Mouse (Mus musculus) testis, adult 2 months (tissue): ENCODE measurements around the gene Vps13a. TPM values are rescaled to one million over a fixed set of nuclear protein-coding genes. Genes with fewer than 3 reads are reported as not detected.

Experiments used
- H3K27ac ChIP-seq: fragments of 200-500 bp; 2 replicates; pipeline ENCODE4 v1.5.1; 2012; ENCODE audit warnings: low read depth, low read length; ENCODE audit not compliant: control insufficient read depth, insufficient read depth
- H3K27me3 ChIP-seq: fragments of 200-500 bp; 2 replicates; pipeline ENCODE4 v1.6.1; 2012; ENCODE audit warnings: mild to moderate bottlenecking, low read length, moderate library complexity; ENCODE audit not compliant: control insufficient read depth, insufficient read depth
- H3K36me3 ChIP-seq: fragments of 200-500 bp; 2 replicates; pipeline ENCODE4 v1.6.1; 2012; ENCODE audit warnings: mild to moderate bottlenecking, low read length; ENCODE audit not compliant: control insufficient read depth, insufficient read depth
- H3K4me1 ChIP-seq: fragments of 200-500 bp; 2 replicates; pipeline ENCODE4 v1.6.1; 2012; ENCODE audit warnings: low read length; ENCODE audit not compliant: control insufficient read depth, insufficient read depth
- H3K4me3 ChIP-seq: fragments of 200-500 bp; 2 replicates; pipeline ENCODE4 v1.5.1; 2012; ENCODE audit warnings: low read depth, mild to moderate bottlenecking, low read length, moderate library complexity, mixed read lengths; ENCODE audit not compliant: control insufficient read depth
- CTCF ChIP-seq: fragments of 200-500 bp; IDR thresholded peaks from 2 replicates; pipeline ENCODE4 v1.5.1; 2012; ENCODE audit warnings: low read depth, mild to moderate bottlenecking, inconsistent platforms, low read length, moderate library complexity; ENCODE audit not compliant: control insufficient read depth, insufficient read depth, insufficient replicate concordance
- POLR2A ChIP-seq: fragments of 200-500 bp; IDR thresholded peaks from 2 replicates; pipeline ENCODE4 v1.6.1; 2012; ENCODE audit warnings: low read depth, mild to moderate bottlenecking, inconsistent platforms, low read length, moderate library complexity; ENCODE audit not compliant: control insufficient read depth
- polyA plus RNA-seq: library from polyadenylated mRNA; depleted of rRNA; stranded (reverse); fragments of >200 nt; gene quantifications from 2 replicates; pipeline ENCODE4 v1.2.3, GENCODE M21; 2012

The Vps13a gene
- polyA plus RNA-seq, 1 experiment: 23.4 TPM

DNA sequence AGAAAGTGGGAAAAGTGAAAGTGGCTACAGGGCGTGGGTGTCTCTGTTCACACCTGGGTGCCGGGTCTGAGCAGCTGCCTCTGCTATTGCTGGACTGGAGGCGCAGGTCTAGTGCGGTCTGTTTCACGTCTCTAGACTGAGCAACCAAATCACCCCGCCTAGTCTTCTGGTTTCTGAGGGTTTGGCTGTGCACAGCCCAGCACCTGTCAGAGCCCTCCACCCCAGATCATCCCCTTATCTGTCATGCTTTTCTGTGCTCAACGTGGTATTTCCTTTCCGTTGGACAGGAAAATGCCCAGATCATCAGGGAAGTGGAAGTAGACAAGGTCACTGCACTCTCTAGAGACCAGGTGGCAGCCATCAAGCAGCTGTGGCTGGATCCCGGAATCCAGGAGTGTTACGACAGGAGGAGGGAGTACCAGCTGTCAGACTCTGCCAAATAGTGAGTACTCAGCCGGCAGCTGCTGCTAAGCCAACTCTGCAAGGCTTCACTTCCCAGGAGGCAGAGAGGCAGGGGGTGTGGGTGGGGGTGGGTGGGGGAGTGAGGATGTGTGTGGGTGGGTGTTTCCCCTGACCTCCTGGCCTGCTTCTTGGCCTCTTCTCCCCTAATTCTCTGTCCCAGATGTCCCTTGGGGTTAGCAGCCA is 182.0 kb downstream of the Vps13a start:
- H3K4me3 ChIP-seq: no peak overlapping the region
- TF ChIP-seq CTCF (no peak), POLR2A (no peak)
- no peaks in the 10 kb centered on the region for H3K27me3 ChIP-seq
- H3K27ac ChIP-seq: no peak overlapping the region
- peaks cover 2% of the 10 kb centered on the region; the same call in 1 of the 2 replicates for H3K4me1 ChIP-seq
- no peaks in the 10 kb centered on the region for H3K36me3 ChIP-seq

DNA sequence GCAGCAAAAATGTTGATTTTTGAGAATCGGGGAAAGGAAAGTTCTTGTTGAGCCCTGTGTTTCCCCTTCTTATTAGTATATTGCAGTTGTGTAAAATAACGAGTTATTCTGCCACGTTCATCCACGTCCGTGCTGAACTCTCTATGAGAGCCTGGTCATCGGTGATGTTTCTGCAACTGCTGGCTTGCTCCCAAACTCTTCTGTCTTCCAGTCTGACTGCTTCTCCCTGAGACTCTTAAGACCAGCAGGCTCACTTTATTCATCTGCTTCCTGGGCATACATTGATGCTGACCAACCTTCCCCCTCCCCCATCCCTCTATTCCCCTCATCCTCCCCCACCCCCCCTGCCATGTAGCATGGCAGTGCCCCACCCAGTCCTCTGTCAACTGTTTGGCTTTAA is 183.5 kb downstream of the Vps13a start:
- Histone ChIP-seq H3K4me3 (no peak overlapping the region), H3K36me3 (no peaks in the 10 kb centered on the region), H3K27me3 (no peaks in the 10 kb centered on the region), H3K4me1 (peaks cover 2% of the 10 kb centered on the region; the same call in 1 of the 2 replicates), H3K27ac (no peak overlapping the region)
- TF ChIP-seq CTCF (no peak), POLR2A (no peak)

DNA sequence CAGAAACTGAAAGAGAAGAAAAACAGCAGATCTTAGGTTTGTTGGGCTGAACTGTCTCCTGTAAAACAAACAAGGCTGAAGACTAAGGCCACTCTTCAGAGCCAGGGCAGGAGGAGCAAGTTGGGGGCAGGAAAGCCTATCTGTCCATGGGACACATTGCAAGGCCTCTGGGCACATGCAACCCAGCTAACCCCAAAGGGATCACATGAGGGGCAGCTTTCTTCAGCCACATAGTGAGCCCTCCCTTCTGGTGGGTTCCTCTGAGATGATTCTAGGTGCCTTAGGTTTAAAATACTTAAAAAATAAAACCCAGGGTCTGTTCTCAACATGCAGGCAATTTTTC is 186.8 kb downstream of the Vps13a start:
- H3K27me3 ChIP-seq: no peaks in the 10 kb centered on the region
- H3K27ac ChIP-seq: no peak overlapping the region
- H3K4me3 ChIP-seq: no peak overlapping the region
- H3K4me1 ChIP-seq: peaks cover 2% of the 10 kb centered on the region; the same call in 1 of the 2 replicates
- TF ChIP-seq POLR2A (no peak), CTCF (no peak)
- no peaks in the 10 kb centered on the region for H3K36me3 ChIP-seq

DNA sequence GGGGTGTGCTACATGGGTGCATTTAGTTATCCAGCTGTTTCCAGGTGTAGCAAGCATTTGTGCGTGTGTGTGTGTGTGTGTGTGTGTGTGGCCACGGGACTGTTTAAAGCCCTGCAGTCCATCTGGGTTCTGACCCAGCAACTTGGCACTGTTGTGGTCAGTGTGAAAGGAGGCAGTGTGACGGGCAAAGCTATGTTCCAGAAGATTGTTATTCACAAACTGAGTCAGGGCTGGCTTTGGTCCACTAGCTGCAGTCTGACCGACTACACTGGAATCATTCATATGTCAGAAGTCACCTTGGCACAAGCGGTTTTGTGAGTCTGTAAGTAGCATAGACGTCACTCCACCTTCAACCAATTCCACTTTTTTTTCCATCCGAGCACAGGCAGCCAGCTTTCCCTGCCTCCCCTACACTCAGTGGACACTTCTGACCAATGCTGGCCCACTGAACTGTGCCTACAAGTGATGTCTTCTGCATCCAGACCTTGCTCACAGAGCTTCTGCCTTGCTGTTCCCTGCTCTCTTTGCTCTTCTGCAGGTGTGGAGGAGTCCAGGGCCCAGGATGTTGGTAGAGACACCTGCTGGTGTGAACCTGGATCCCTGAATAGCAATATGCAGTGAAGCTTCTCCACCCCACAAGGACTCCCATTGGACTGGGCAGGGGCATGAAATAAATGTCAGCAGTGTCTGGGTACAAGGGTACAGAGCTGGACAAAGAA is 187.3 kb downstream of the Vps13a start:
- H3K27ac ChIP-seq: no peak overlapping the region
- no peaks in the 10 kb centered on the region for H3K27me3 ChIP-seq

DNA sequence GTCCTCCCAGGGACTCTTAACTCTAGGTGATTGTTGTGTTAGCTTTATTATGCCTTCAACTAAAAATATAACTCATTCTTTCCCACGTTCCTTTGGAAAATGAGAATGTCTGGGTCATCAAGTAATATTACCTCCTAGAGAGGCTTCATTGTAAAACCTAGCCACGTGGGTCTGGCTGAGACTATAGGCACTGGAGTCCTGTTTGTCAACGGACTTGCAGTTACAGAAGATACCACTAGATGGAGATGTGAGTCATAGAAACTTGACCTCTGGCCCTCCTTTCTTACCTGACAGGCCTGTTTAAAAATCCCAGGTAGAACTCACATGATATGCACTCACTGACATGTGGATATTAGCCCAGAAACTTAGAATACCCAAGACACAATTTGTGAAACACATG is 195.4 kb downstream of the Vps13a start:
- no peak for TF ChIP-seq CTCF
- TF ChIP-seq POLR2A: no peak
- no peaks in the 10 kb centered on the region for H3K36me3 ChIP-seq
- H3K4me3 ChIP-seq: no peak overlapping the region
- no peaks in the 10 kb centered on the region for H3K27me3 ChIP-seq
- H3K4me1 ChIP-seq: no peaks in the 10 kb centered on the region
- H3K27ac ChIP-seq: no peak overlapping the region

More for the DNA sequence above, 187.3 kb downstream of the Vps13a start:
- Histone ChIP-seq H3K36me3 (no peaks in the 10 kb centered on the region), H3K4me3 (no peak overlapping the region), H3K4me1 (no peaks in the 10 kb centered on the region)
- TF ChIP-seq CTCF (no peak), POLR2A (no peak)

DNA sequence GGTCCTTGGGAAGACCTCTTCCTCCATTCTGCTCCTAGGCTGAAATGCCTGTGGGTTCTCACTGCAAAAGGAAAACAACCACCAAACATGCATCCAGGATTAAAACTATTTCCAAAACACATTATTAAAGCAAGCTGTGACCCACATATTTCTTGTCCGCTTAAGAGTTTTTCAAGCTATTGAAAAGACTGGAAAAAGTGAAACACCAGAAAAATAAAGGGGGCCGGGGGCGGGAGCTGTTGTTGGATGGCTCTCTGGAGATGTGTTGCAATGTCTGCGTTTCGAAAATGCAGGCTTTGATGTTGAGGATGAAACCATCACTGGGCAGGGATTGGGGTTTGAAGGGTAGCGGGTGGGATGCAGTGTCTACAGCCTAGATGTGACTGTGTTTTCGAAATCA is 196.2 kb downstream of the Vps13a start:
- Histone ChIP-seq H3K4me1 (no peaks in the 10 kb centered on the region), H3K27ac (no peak overlapping the region), H3K27me3 (no peaks in the 10 kb centered on the region), H3K36me3 (no peaks in the 10 kb centered on the region), H3K4me3 (no peak overlapping the region)
- no peak for TF ChIP-seq CTCF
- TF ChIP-seq POLR2A: no peak

DNA sequence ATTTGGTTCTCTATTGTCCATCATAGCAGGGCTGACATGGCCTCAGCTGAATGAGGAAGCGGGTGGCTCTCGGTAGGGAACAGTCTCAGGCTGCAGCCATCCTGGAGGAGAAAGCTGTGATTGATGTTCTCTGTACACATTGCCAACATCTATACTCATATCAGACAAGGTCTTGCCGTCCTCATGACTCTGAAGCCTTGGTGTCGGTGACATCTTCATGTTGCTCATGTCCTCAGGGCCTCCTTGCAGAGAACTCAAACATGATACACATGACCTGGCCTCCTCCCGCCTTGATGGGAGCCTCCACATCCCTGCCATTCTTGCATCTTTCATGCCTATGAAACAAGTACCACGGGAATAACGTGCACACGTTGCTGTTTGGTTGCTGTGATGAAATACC is 200.2 kb downstream of the Vps13a start:
- TF ChIP-seq POLR2A (no peak), CTCF (no peak)
- Histone ChIP-seq H3K27me3 (no peaks in the 10 kb centered on the region), H3K36me3 (no peaks in the 10 kb centered on the region), H3K4me1 (no peaks in the 10 kb centered on the region), H3K4me3 (no peak overlapping the region), H3K27ac (no peak overlapping the region)
